Mouse (Mus musculus) kidney, postnatal 0 days (tissue): ENCODE results near the gene Cc2d1b. TPM values are rescaled to one million over a fixed set of nuclear protein-coding genes. Genes with fewer than 3 reads are reported as not detected.
A peak's percentile ranks its signal among the peaks of the same experiment; 100 is the strongest.

Source experiments
- ATAC-seq: fragments of 200-750 bp; cut with Nextera tagmentation; replicated peaks from 2 replicates; pipeline ENCODE4 v1.8.0; 2017; ENCODE audit warnings: low read depth, moderate number of reproducible peaks, moderate TSS enrichment, moderate library complexity; ENCODE audit not compliant: low FRiP score
- DNase-seq: peaks from one replicate; pipeline ENCODE4 v3.0.0-alpha.2; 2016; ENCODE audit warnings: low spot score
- H3K27ac ChIP-seq: fragments of 300-500 bp; sonication (generic); 2 replicates; pipeline ENCODE4 v1.5.1; 2014; ENCODE audit warnings: mild to moderate bottlenecking
- H3K27me3 ChIP-seq: fragments of 300-500 bp; sonication (generic); 2 replicates; pipeline ENCODE4 v1.6.1; 2014; ENCODE audit warnings: low read length, mixed read lengths; ENCODE audit not compliant: insufficient read depth
- H3K36me3 ChIP-seq: fragments of 300-500 bp; sonication (generic); 2 replicates; pipeline ENCODE4 v1.6.1; 2014; ENCODE audit warnings: low read length, mixed read lengths; ENCODE audit not compliant: insufficient read depth
- H3K4me1 ChIP-seq: fragments of 300-500 bp; sonication (generic); replicated peaks from 2 replicates; pipeline ENCODE4 v1.6.1; 2014; ENCODE audit warnings: antibody characterized with exemption, low read length, mixed read lengths; ENCODE audit not compliant: insufficient read depth
- H3K4me2 ChIP-seq: fragments of 300-500 bp; sonication (generic); 2 replicates; pipeline ENCODE4 v1.6.1; 2014; ENCODE audit warnings: mild to moderate bottlenecking, low read length, moderate library complexity, mixed read lengths
- H3K4me3 ChIP-seq: fragments of 300-500 bp; sonication (generic); replicated peaks from 2 replicates; pipeline ENCODE4 v1.5.1; 2014; ENCODE audit warnings: low read depth, low read length
- H3K9ac ChIP-seq: fragments of 300-500 bp; sonication (generic); 2 replicates; pipeline ENCODE4 v1.6.1; 2014; ENCODE audit warnings: low read depth, low read length
- H3K9me3 ChIP-seq: fragments of 300-500 bp; sonication (generic); replicated peaks from 2 replicates; pipeline ENCODE4 v1.6.1; 2016; ENCODE audit warnings: low read length, inconsistent platforms, mixed read lengths
- CTCF ChIP-seq: IDR thresholded peaks from 2 replicates; pipeline ENCODE4 v1.5.1; 2016; ENCODE audit warnings: antibody characterized with exemption, low read depth, mild to moderate bottlenecking, moderate library complexity
- WGBS: fragments of 180-500 bp; shearing (Covaris S2); extraction: QIAGEN DNeasy Blood & Tissue Kit; methylation state at CpG from one replicate; pipeline ENCODE4 v1.1.7; 2014; 5-methylcytosine and 5-hydroxymethylcytosine counted together
- polyA plus RNA-seq: library from polyadenylated mRNA; unstranded; fragments of >200 nt; fragmentation: Nextera tagmentation; extraction: Ambion mirVana; gene quantifications from 2 replicates; pipeline ENCODE4 v1.2.1, GENCODE M21; 2015

The Cc2d1b gene
- polyA plus RNA-seq: 28.7 and 29.8 TPM in 2 replicates

DNA sequence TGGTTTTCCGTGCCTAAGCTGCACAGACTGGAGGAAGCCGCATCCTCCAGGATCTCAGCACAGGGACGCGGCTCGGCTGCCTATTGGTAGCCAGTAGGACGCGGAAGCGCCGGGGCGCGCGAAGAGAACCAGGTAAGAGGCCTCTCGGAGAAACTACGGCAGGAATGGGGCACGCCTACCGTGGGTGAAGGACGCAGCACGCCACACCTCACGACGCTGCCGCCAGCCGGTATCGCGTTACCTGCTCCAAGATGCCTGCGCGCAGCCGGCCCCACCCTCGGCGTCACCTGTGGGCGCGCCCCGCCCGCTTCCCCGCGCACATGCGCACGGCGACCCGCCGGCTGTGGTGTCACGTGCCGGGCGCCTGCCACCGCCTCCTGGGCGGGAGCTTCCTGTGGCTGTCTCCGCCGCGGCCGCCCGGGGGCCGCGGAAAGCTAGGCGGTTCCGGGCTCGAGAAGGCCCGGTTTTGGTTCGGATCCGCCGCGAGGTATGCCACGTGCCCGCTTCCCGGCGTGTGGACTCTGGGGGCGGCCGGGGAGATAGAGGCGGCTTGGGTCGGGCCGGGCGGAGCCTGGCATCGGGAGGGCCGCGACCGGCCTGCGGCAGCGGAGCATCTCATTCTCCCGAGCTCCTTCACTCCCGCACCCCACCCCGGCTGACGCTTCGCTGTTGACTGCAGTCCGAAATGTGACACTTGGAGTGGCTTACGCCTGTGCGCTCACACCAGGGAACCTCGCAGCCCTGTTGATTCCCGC lies at the start of gene Cc2d1b:
Cc2d1b (plus strand) TSS at position 354 of the 755 bp plus-strand sequence.
- Histone ChIP-seq H3K9ac (peak within 1 kb of the TSS; percentile 89), H3K4me3 (peak within 1 kb of the TSS; percentile 81), H3K27ac (peak within 1 kb of the TSS; percentile 92), H3K4me2 (peak within 1 kb of the TSS; percentile 89), H3K27me3 (no peaks in the 10 kb centered on the region), H3K36me3 (peaks cover 2% of the 10 kb centered on the region; the same call in 1 of the 2 replicates), H3K9me3 (no peaks in the 10 kb centered on the region), H3K4me1 (peaks cover 6% of the 10 kb centered on the region; the same call in 1 of the 2 replicates)
- under 1% methylated on average over 84 of the region's 86 CpGs for WGBS
- ATAC-seq (peak; percentile 94), DNase-seq (peak; percentile 91)
- TF ChIP-seq CTCF: no peak

GRCm38 (mm10) chr4:108572644-108573043 lies 47.1 kb upstream of the Cc2d1b start:
- ATAC-seq (no peak), DNase-seq (no peak)
- no peaks in the 10 kb centered on the region for H3K4me1 ChIP-seq
- no peak overlapping the region for H3K9ac ChIP-seq
- 98% methylated on average over 3 of the region's 3 CpGs for WGBS
- no peak overlapping the region for H3K27ac ChIP-seq
- no peak overlapping the region for H3K4me3 ChIP-seq
- peaks cover 42% of the 10 kb centered on the region for H3K36me3 ChIP-seq
- no peaks in the 10 kb centered on the region for H3K27me3 ChIP-seq
- no peak overlapping the region for H3K4me2 ChIP-seq
- H3K9me3 ChIP-seq: no peaks in the 10 kb centered on the region
- TF ChIP-seq CTCF: no peak

DNA sequence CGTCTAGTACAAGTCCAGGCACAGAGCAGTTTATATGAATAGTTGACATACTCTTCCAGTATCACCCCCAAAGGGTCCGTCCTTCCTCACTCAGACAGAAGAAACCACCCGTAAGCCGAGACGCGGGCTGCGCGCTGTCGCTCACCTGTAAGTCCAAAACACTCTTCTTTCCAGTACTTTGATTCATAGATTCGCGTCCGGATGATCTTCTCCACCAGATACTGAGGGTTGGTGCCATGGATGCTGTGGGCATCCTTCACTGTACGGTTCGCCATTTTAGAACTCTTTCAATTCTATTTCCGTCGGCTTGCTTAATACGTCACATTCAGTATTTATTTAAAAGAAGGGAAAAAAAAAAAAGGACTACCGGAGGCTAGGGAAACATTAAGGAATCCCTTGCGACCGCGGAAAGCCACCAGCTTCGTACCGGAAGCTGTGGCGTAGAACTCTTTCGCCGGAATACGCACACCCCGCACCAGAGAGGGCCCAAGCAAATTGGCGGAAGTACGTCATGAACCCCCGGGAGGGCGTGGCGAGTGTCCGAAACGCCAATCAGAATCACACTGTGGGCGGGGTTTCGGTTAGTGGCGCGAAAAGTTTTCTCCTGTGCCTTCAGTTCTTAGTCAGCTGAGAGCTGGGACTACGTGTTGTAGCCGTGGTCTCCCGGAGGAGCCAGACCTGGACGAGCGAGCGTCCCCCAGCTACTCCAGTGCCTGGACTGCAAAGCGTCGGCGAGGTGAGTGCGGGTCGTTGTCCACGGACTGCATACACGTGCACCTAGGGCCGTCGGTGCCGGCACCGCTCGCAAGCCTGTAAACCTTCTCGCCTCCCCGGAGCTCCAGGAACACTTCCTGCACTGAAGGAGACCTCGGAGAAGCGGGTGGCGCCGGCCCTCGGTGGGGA lies 40.6 kb upstream of the Cc2d1b start, which contains the start of the genes Prpf38a and Orc1:
Prpf38a (minus strand) TSS at position 497 of the 903 bp plus-strand sequence.
Orc1 (plus strand) TSS at position 584 of the 903 bp plus-strand sequence.
- Histone ChIP-seq H3K36me3 (no peaks in the 10 kb centered on the region), H3K27ac (peak within 1 kb of the TSS; percentile 84), H3K27me3 (no peaks in the 10 kb centered on the region), H3K4me1 (peaks cover 4% of the 10 kb centered on the region; the same call in 1 of the 2 replicates), H3K9ac (peak within 1 kb of the TSS; percentile 69), H3K4me3 (peak within 1 kb of the TSS; percentile 87), H3K9me3 (no peaks in the 10 kb centered on the region), H3K4me2 (peak within 1 kb of the TSS; percentile 85)
- WGBS: under 1% methylated on average over 64 of the region's 64 CpGs
- TF ChIP-seq CTCF: no peak
- peak; percentile 97 for ATAC-seq
- DNase-seq: peak; percentile 99

- H3K9me3 ChIP-seq: no peaks in the 10 kb centered on the region
- H3K9ac ChIP-seq: peak overlapping the region; percentile 53
- H3K4me1 ChIP-seq: peaks cover 4% of the 10 kb centered on the region; the same call in 1 of the 2 replicates
- DNase-seq (no peak), ATAC-seq (no peak)
- no peak for TF ChIP-seq CTCF
- no peaks in the 10 kb centered on the region for H3K36me3 ChIP-seq
- peak overlapping the region; percentile 84 for H3K27ac ChIP-seq
- 1% methylated on average over 16 of the region's 16 CpGs for WGBS
- H3K4me3 ChIP-seq: peak overlapping the region; percentile 87
- no peaks in the 10 kb centered on the region for H3K27me3 ChIP-seq
- H3K4me2 ChIP-seq: peak overlapping the region; percentile 85
Observed at GRCm38 (mm10) chr4:108579743-108580411, 39.9 kb upstream of the Cc2d1b start.

DNA sequence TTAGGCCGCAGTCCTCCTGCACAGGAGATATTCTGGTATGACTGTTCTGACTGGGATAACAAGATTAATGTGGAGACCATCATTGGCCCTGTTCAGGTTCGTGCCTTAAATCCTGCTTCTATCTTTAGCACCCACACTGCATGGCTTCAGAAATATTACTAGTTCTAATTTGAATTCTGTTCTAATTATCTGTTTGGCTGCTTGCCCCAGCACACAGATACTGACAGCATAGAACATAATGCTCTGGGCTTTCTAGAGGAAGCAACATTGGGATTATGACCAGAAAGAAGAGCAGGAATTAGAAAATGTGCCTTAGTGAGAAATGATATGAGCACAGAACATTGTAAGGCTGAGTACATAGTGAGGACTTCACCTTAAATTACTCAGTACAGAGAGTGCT lies 26.4 kb upstream of the Cc2d1b start:
- Histone ChIP-seq H3K4me2 (no peak overlapping the region), H3K4me1 (no peaks in the 10 kb centered on the region), H3K27me3 (no peaks in the 10 kb centered on the region), H3K9ac (no peak overlapping the region), H3K4me3 (no peak overlapping the region), H3K27ac (no peak overlapping the region), H3K9me3 (no peaks in the 10 kb centered on the region), H3K36me3 (no peaks in the 10 kb centered on the region)
- ATAC-seq (no peak), DNase-seq (no peak)
- WGBS: 96% methylated on average over 2 of the region's 2 CpGs
- TF ChIP-seq CTCF: no peak
